Mouse (Mus musculus): ENCODE data around the gene Lin28b.

Lin28b gene

GRCm38 (mm10) chr10:45485761-45486602 lies at the start of gene Lin28b:
Gene Lin28b (minus strand): TSS chr10:45486395.
- peak in 1 of 2 experiments; percentile 9 for DNase-seq

- no peak for DNase-seq
Measured at GRCm38 (mm10) chr10:45511764-45512163, 25.6 kb upstream of the Lin28b start.

- no peak for DNase-seq
Measured at GRCm38 (mm10) chr10:45510662-45511061, 24.5 kb upstream of the Lin28b start.

GRCm38 (mm10) chr10:45500259-45500658 lies 14.1 kb upstream of the Lin28b start:
- no peak for DNase-seq

- no peak for DNase-seq
Measured at GRCm38 (mm10) chr10:45486603-45486946, 380 bp upstream of the Lin28b start.

GRCm38 (mm10) chr10:45485226-45485760 lies 902 bp downstream of the Lin28b start:
- no peak for DNase-seq

- DNase-seq, result no peak
Measured at GRCm38 (mm10) chr10:45483210-45483609, 3.0 kb downstream of the Lin28b start.

- no peak for DNase-seq
Measured at GRCm38 (mm10) chr10:45473663-45474333, 12.4 kb downstream of the Lin28b start.

- DNase-seq, result no peak
Measured at GRCm38 (mm10) chr10:45473143-45473484, 13.1 kb downstream of the Lin28b start.

GRCm38 (mm10) chr10:45472431-45473142 lies 13.6 kb downstream of the Lin28b start:
- no peak for DNase-seq

GRCm38 (mm10) chr10:45471321-45471720 lies 14.9 kb downstream of the Lin28b start:
- no peak for DNase-seq

GRCm38 (mm10) chr10:45470079-45470739 lies 16.0 kb downstream of the Lin28b start:
- DNase-seq, result no peak

GRCm38 (mm10) chr10:45469027-45469996 lies 16.9 kb downstream of the Lin28b start:
- DNase-seq, result no peak

GRCm38 (mm10) chr10:45468180-45468915 lies 17.8 kb downstream of the Lin28b start:
- DNase-seq, result no peak

- DNase-seq, result no peak
Measured at GRCm38 (mm10) chr10:45458637-45459036, 27.6 kb downstream of the Lin28b start.

GRCm38 (mm10) chr10:45458074-45458473 lies 28.1 kb downstream of the Lin28b start:
- DNase-seq, result no peak

- no peak for DNase-seq
Measured at GRCm38 (mm10) chr10:45446625-45447024, 39.6 kb downstream of the Lin28b start.

- DNase-seq, result no peak
Measured at GRCm38 (mm10) chr10:45446215-45446614, 40.0 kb downstream of the Lin28b start.

GRCm38 (mm10) chr10:45422372-45422771 lies 63.8 kb downstream of the Lin28b start:
- no peak for DNase-seq

- DNase-seq, result no peak
Measured at GRCm38 (mm10) chr10:45412144-45412543, 74.1 kb downstream of the Lin28b start.

- DNase-seq, result no peak
Measured at GRCm38 (mm10) chr10:45411741-45412140, 74.5 kb downstream of the Lin28b start.
